Mouse (Mus musculus): Measurements from ENCODE around the gene Cacfd1. TPM values are rescaled to one million over a fixed set of nuclear protein-coding genes. Genes with fewer than 3 reads are reported as not detected.

Gene Cacfd1
- polyA plus RNA-seq, 1 experiment from 2014 or later, result 103 TPM

- no peak; the same call in 1 of the 2 replicates for ATAC-seq
- H3K4me2 ChIP-seq (ENCODE audit: low read length), result no peak overlapping the region
Observed at GRCm38 (mm10) chr2:27038596-27038995, 28.9 kb downstream of the Cacfd1 start.

GRCm38 (mm10) chr2:27039286-27039685 lies 29.6 kb downstream of the Cacfd1 start:
- no peak overlapping the region for H3K27ac ChIP-seq (ENCODE audit: low read depth, low read length)
- WGBS, result 7% methylated on average over 1 of the region's 1 CpGs
- no peak overlapping the region for H3K9ac ChIP-seq (ENCODE audit: low read depth, low read length)
- H3K9me3 ChIP-seq (ENCODE audit: control insufficient read depth, low read length), result no peaks in the 10 kb centered on the region
- no peak overlapping the region for H3K4me3 ChIP-seq (ENCODE audit: low read length)
- H3K36me3 ChIP-seq (ENCODE audit: control insufficient read depth, insufficient read depth, low read length), result no peaks in the 10 kb centered on the region
- no peak overlapping the region for H3K4me2 ChIP-seq (ENCODE audit: low read length)
- H3K4me1 ChIP-seq (ENCODE audit: control insufficient read depth, insufficient read depth, low read depth, low read length), result no peaks in the 10 kb centered on the region
- H3K27me3 ChIP-seq (replicated peaks; ENCODE audit: control insufficient read depth, insufficient read depth, low read length), result no peaks in the 10 kb centered on the region
- no peak for ATAC-seq

More at GRCm38 (mm10) chr2:27038596-27038995, 28.9 kb downstream of the Cacfd1 start:
- Histone ChIP-seq H3K9ac (ENCODE audit: low read depth, low read length) (no peak overlapping the region), H3K27ac (ENCODE audit: low read depth, low read length) (no peak overlapping the region), H3K4me3 (ENCODE audit: low read length) (no peak overlapping the region), H3K36me3 (ENCODE audit: control insufficient read depth, insufficient read depth, low read length) (no peaks in the 10 kb centered on the region), H3K9me3 (ENCODE audit: control insufficient read depth, low read length) (no peaks in the 10 kb centered on the region), H3K4me1 (ENCODE audit: control insufficient read depth, insufficient read depth, low read depth, low read length) (no peaks in the 10 kb centered on the region), H3K27me3 (replicated peaks; ENCODE audit: control insufficient read depth, insufficient read depth, low read length) (no peaks in the 10 kb centered on the region)
- 0% methylated on average over 3 of the region's 3 CpGs for WGBS

- H3K36me3 ChIP-seq (ENCODE audit: control insufficient read depth, insufficient read depth, low read length), result no peaks in the 10 kb centered on the region
- no peak overlapping the region for H3K9ac ChIP-seq (ENCODE audit: low read depth, low read length)
- H3K27me3 ChIP-seq (replicated peaks; ENCODE audit: control insufficient read depth, insufficient read depth, low read length), result no peaks in the 10 kb centered on the region
- H3K27ac ChIP-seq (ENCODE audit: low read depth, low read length), result no peak overlapping the region
- H3K4me2 ChIP-seq (ENCODE audit: low read length), result no peak overlapping the region
- H3K4me1 ChIP-seq (ENCODE audit: control insufficient read depth, insufficient read depth, low read depth, low read length), result no peaks in the 10 kb centered on the region
- no peak for ATAC-seq
- no peak overlapping the region for H3K4me3 ChIP-seq (ENCODE audit: low read length)
- no peaks in the 10 kb centered on the region for H3K9me3 ChIP-seq (ENCODE audit: control insufficient read depth, low read length)
- 65% methylated on average over 8 of the region's 8 CpGs for WGBS
Observed at GRCm38 (mm10) chr2:27042131-27042844, 32.6 kb downstream of the Cacfd1 start.

- H3K27ac ChIP-seq (ENCODE audit: low read depth, low read length), result no peak overlapping the region
- no peak overlapping the region for H3K4me3 ChIP-seq (ENCODE audit: low read length)
- H3K4me1 ChIP-seq (ENCODE audit: control insufficient read depth, insufficient read depth, low read depth, low read length), result no peaks in the 10 kb centered on the region
- H3K4me2 ChIP-seq (ENCODE audit: low read length), result no peak overlapping the region
- no peaks in the 10 kb centered on the region for H3K9me3 ChIP-seq (ENCODE audit: control insufficient read depth, low read length)
- peak; percentile 96 for ATAC-seq
- H3K9ac ChIP-seq (ENCODE audit: low read depth, low read length), result no peak overlapping the region
- H3K27me3 ChIP-seq (replicated peaks; ENCODE audit: control insufficient read depth, insufficient read depth, low read length), result no peaks in the 10 kb centered on the region
- WGBS, result 20% methylated on average over 3 of the region's 3 CpGs
- no peaks in the 10 kb centered on the region for H3K36me3 ChIP-seq (ENCODE audit: control insufficient read depth, insufficient read depth, low read length)
Observed at GRCm38 (mm10) chr2:27043461-27043860, 33.7 kb downstream of the Cacfd1 start.

GRCm38 (mm10) chr2:27044166-27044565 lies 34.4 kb downstream of the Cacfd1 start:
- Histone ChIP-seq H3K27ac (ENCODE audit: low read depth, low read length) (no peak overlapping the region), H3K4me2 (ENCODE audit: low read length) (no peak overlapping the region), H3K4me1 (ENCODE audit: control insufficient read depth, insufficient read depth, low read depth, low read length) (no peaks in the 10 kb centered on the region), H3K36me3 (ENCODE audit: control insufficient read depth, insufficient read depth, low read length) (no peaks in the 10 kb centered on the region), H3K4me3 (ENCODE audit: low read length) (no peak overlapping the region), H3K9me3 (ENCODE audit: control insufficient read depth, low read length) (no peaks in the 10 kb centered on the region), H3K27me3 (replicated peaks; ENCODE audit: control insufficient read depth, insufficient read depth, low read length) (no peaks in the 10 kb centered on the region), H3K9ac (ENCODE audit: low read depth, low read length) (no peak overlapping the region; the same call in 1 of the 2 replicates)
- no peak for ATAC-seq
- WGBS, result 77% methylated on average over 4 of the region's 4 CpGs

- H3K4me2 ChIP-seq (ENCODE audit: low read length), result no peak overlapping the region
- no peak overlapping the region for H3K9ac ChIP-seq (ENCODE audit: low read depth, low read length)
- ATAC-seq, result no peak
- H3K9me3 ChIP-seq (ENCODE audit: control insufficient read depth, low read length), result no peaks in the 10 kb centered on the region
- H3K27ac ChIP-seq (ENCODE audit: low read depth, low read length), result no peak overlapping the region
- H3K27me3 ChIP-seq (replicated peaks; ENCODE audit: control insufficient read depth, insufficient read depth, low read length), result no peaks in the 10 kb centered on the region
- no peak overlapping the region for H3K4me3 ChIP-seq (ENCODE audit: low read length)
- 88% methylated on average over 3 of the region's 3 CpGs for WGBS
- no peaks in the 10 kb centered on the region for H3K4me1 ChIP-seq (ENCODE audit: control insufficient read depth, insufficient read depth, low read depth, low read length)
- H3K36me3 ChIP-seq (ENCODE audit: control insufficient read depth, insufficient read depth, low read length), result no peaks in the 10 kb centered on the region
Observed at GRCm38 (mm10) chr2:27044641-27045040, 34.9 kb downstream of the Cacfd1 start.

GRCm38 (mm10) chr2:27045979-27046770 lies 36.4 kb downstream of the Cacfd1 start:
- Histone ChIP-seq H3K4me3 (ENCODE audit: low read length) (no peak overlapping the region), H3K9ac (ENCODE audit: low read depth, low read length) (no peak overlapping the region), H3K27ac (ENCODE audit: low read depth, low read length) (no peak overlapping the region), H3K9me3 (ENCODE audit: control insufficient read depth, low read length) (no peaks in the 10 kb centered on the region), H3K4me2 (ENCODE audit: low read length) (no peak overlapping the region), H3K36me3 (ENCODE audit: control insufficient read depth, insufficient read depth, low read length) (no peaks in the 10 kb centered on the region), H3K27me3 (replicated peaks; ENCODE audit: control insufficient read depth, insufficient read depth, low read length) (no peaks in the 10 kb centered on the region), H3K4me1 (ENCODE audit: control insufficient read depth, insufficient read depth, low read depth, low read length) (no peaks in the 10 kb centered on the region)
- 67% methylated on average over 8 of the region's 8 CpGs for whole genome bisulfite sequencing
- ATAC-seq, result peak; percentile 58; the same call in 1 of the 2 replicates

- H3K4me2 ChIP-seq (ENCODE audit: low read length), result no peak overlapping the region
- no peak for ATAC-seq
- no peak overlapping the region for H3K4me3 ChIP-seq (ENCODE audit: low read length)
- no peak overlapping the region for H3K9ac ChIP-seq (ENCODE audit: low read depth, low read length)
- no peak overlapping the region for H3K27ac ChIP-seq (ENCODE audit: low read depth, low read length)
- H3K36me3 ChIP-seq (ENCODE audit: control insufficient read depth, insufficient read depth, low read length), result no peaks in the 10 kb centered on the region
- no peaks in the 10 kb centered on the region for H3K9me3 ChIP-seq (ENCODE audit: control insufficient read depth, low read length)
- no peaks in the 10 kb centered on the region for H3K4me1 ChIP-seq (ENCODE audit: control insufficient read depth, insufficient read depth, low read depth, low read length)
- 54% methylated on average over 6 of the region's 6 CpGs for WGBS
- no peaks in the 10 kb centered on the region for H3K27me3 ChIP-seq (replicated peaks; ENCODE audit: control insufficient read depth, insufficient read depth, low read length)
Observed at GRCm38 (mm10) chr2:27049408-27049807, 39.7 kb downstream of the Cacfd1 start.

GRCm38 (mm10) chr2:27058251-27058650 lies 48.5 kb downstream of the Cacfd1 start:
- H3K9me3 ChIP-seq (ENCODE audit: control insufficient read depth, low read length), result no peaks in the 10 kb centered on the region
- H3K9ac ChIP-seq (ENCODE audit: low read depth, low read length), result no peak overlapping the region
- H3K27me3 ChIP-seq (replicated peaks; ENCODE audit: control insufficient read depth, insufficient read depth, low read length), result no peaks in the 10 kb centered on the region
- no peaks in the 10 kb centered on the region for H3K36me3 ChIP-seq (ENCODE audit: control insufficient read depth, insufficient read depth, low read length)
- no peak overlapping the region for H3K4me3 ChIP-seq (ENCODE audit: low read length)
- H3K27ac ChIP-seq (ENCODE audit: low read depth, low read length), result no peak overlapping the region
- H3K4me1 ChIP-seq (ENCODE audit: control insufficient read depth, insufficient read depth, low read depth, low read length), result no peaks in the 10 kb centered on the region
- no peak overlapping the region for H3K4me2 ChIP-seq (ENCODE audit: low read length)
- ATAC-seq, result no peak
- WGBS, result 53% methylated on average over 4 of the region's 4 CpGs

All from hindbrain, embryonic 16.5 days (tissue).